Mouse (Mus musculus) brown adipose tissue, adult 24 weeks (tissue): ENCODE data around the gene Atg4a-ps. TPM values are rescaled to one million over a fixed set of nuclear protein-coding genes. Genes with fewer than 3 reads are reported as not detected.

ENCODE experiments used
- H3K27ac ChIP-seq: fragments of 200-500 bp; replicated peaks from 2 replicates; pipeline ENCODE4 v1.5.1; 2012; ENCODE audit warnings: low read depth, mild to moderate bottlenecking, low read length
- H3K4me1 ChIP-seq: fragments of 200-500 bp; 2 replicates; pipeline ENCODE4 v1.6.1; 2012; ENCODE audit warnings: low read length, mixed read lengths; ENCODE audit not compliant: control insufficient read depth, insufficient read depth, insufficient read length
- H3K4me3 ChIP-seq: fragments of 200-500 bp; 2 replicates; pipeline ENCODE4 v1.5.1; 2012; ENCODE audit warnings: low read depth, mild to moderate bottlenecking, low read length, moderate library complexity; ENCODE audit not compliant: insufficient read depth
- polyA plus RNA-seq: library from polyadenylated mRNA; stranded (reverse); fragments of >200 nt; gene quantifications from 2 replicates; pipeline ENCODE4 v1.2.4, GENCODE M21; 2012; ENCODE audit not compliant: missing spikeins, insufficient read depth, insufficient read length

Atg4a-ps gene
- polyA plus RNA-seq, 1 experiment = 4.2 TPM

- no peak overlapping the region for H3K27ac ChIP-seq
- H3K4me3 ChIP-seq = no peak overlapping the region
- H3K4me1 ChIP-seq = peaks cover 3% of the 10 kb centered on the region; the same call in 1 of the 2 replicates
Measured at GRCm38 (mm10) chr3:103647164-103647867, 1.4 kb upstream of the Atg4a-ps start.

- Histone ChIP-seq H3K27ac (no peak overlapping the region), H3K4me1 (no peaks in the 10 kb centered on the region), H3K4me3 (no peak overlapping the region)
Measured at GRCm38 (mm10) chr3:103641301-103641700, 4.6 kb downstream of the Atg4a-ps start.

DNA sequence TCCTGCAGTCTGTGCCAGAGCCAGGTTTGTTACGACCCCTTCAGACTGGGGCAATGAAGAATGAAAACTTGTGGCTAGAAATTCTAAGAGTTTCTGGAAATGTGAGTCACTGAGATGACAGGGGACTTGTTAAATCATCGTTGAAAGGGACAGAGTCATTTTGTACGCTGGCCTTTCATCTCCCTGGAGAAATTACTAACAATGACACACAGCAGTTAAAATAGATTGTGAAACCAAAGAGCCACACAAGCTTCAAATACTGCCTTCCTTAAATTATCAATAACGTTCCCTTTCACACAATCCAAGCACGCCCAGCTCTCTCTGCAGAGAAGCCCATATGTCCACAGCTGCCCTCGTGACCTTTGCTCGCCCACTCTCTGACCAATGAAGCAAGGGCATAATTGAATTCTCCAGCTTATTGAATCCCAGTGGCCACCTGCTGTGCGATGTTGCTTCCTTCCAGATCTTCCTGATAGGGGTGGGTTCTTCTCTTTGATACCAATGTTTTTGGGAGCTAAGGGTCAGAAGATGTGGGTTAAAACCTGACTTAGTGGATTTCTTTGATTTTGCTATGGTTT is 5.6 kb downstream of the Atg4a-ps start:
- Histone ChIP-seq H3K4me3 (no peak overlapping the region), H3K27ac (no peak overlapping the region), H3K4me1 (no peaks in the 10 kb centered on the region)

DNA sequence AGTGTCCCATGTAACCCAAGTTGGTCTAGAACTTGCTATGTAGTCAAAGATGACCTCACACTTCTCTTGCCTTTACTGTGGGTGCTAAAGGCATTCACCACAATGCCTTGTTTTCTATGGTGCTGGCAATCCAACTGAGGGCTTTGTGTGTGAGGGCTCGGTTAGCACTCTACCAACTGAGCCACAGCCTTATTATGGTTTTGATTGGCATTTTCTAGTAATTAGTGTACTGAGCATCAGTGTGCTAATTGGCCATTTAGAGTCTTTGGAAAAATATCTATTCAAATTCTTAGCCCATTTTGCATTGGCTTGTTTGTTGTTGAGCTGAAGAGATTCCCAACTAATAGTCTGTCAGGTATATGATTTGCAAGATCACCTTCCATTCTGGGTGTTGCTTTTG is 8.2 kb downstream of the Atg4a-ps start:
- no peak overlapping the region for H3K27ac ChIP-seq
- H3K4me1 ChIP-seq = no peaks in the 10 kb centered on the region
- no peak overlapping the region for H3K4me3 ChIP-seq

DNA sequence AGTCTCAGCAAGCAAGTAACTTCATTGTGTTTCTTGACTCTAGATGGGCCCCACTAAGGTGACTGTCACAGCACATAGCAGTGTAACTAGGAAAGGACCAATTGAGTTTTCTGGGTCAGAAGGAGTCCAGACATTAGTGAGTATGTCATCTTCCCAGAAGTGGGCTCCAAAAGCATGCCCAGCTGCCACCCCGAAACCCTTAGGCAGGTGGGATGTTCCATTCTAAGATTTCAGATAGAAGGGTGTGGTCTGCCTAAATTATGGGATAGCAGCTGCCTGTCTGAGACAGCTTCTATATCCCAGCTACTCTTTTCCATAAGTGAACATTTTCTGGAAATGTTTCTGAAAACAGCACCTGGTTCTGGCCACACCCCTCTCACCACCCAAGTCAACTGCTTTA is 11.6 kb downstream of the Atg4a-ps start:
- H3K27ac ChIP-seq = no peak overlapping the region
- H3K4me1 ChIP-seq = no peaks in the 10 kb centered on the region
- H3K4me3 ChIP-seq = no peak overlapping the region

DNA sequence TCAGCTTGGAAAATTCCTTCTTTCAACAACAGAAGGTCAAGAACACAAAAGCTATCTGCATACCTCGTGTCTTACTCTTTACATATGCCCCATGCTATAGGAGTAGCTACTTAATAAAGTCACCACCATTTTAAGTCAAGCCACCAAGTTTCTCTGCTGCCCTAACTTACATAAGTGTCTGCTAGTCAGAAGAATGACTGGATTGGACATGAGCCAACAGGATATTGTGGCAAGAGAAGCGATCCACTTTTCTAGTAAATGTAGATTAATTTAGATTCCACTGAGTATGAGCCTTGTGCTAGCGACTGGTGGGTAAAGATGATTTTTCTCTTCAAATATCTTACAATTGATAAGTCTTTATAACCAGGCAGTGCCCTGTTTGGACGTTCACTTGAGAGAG is 12.0 kb downstream of the Atg4a-ps start:
- H3K4me3 ChIP-seq = no peak overlapping the region
- no peak overlapping the region for H3K27ac ChIP-seq
- no peaks in the 10 kb centered on the region for H3K4me1 ChIP-seq

DNA sequence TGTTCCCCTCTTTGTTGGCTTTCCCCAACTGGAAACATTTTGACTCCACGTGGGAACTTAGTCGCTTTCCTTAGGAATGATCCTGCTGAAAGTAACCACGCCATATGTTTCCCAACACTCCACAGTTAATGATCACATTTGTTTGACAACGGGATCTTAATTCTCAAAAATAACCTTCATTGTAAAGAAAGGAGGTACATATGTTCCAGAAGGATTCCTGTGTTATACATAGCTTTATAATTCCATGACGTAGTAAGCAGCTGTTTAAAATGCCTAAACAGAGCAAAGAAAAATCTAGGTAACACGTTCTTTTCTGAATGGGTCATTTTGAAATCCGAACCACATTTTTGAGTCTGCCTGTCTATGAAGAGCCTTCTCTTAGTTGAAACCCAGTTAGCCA is 12.7 kb downstream of the Atg4a-ps start:
- H3K4me1 ChIP-seq = no peaks in the 10 kb centered on the region
- no peak overlapping the region for H3K27ac ChIP-seq
- H3K4me3 ChIP-seq = no peak overlapping the region

DNA sequence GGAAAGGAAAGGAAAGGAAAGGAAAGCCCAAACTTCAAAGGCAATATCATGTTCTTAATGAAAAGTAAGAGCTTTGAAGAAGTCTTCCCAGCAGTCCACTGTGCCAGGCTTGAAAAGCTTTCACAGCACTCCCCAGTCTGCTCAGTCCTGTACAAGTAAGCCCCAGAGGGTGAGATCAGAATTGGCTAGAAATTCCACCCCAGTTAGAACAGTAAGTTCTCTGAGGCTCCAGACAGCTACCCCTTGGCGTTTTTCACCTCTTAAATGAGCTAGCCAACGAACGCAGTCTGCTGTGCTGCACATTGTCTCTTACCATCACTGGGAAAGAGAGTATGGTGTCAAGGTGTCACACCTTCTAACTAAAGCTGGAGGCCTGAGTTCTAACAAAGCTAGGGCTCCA is 18.2 kb downstream of the Atg4a-ps start:
- Histone ChIP-seq H3K4me1 (no peaks in the 10 kb centered on the region), H3K27ac (no peak overlapping the region), H3K4me3 (no peak overlapping the region)

- H3K27ac ChIP-seq = no peak overlapping the region
- H3K4me3 ChIP-seq = no peak overlapping the region
- no peaks in the 10 kb centered on the region for H3K4me1 ChIP-seq
Measured at GRCm38 (mm10) chr3:103626481-103626880, 19.4 kb downstream of the Atg4a-ps start.

- Histone ChIP-seq H3K4me3 (no peak overlapping the region), H3K4me1 (no peaks in the 10 kb centered on the region)
Measured at GRCm38 (mm10) chr3:103625169-103625568, 20.7 kb downstream of the Atg4a-ps start.

GRCm38 (mm10) chr3:103624591-103625051 is 21.2 kb downstream of the Atg4a-ps start:
- no peak overlapping the region for H3K4me3 ChIP-seq
- no peak overlapping the region for H3K27ac ChIP-seq
- no peaks in the 10 kb centered on the region for H3K4me1 ChIP-seq

More at GRCm38 (mm10) chr3:103625169-103625568, 20.7 kb downstream of the Atg4a-ps start:
- H3K27ac ChIP-seq = no peak overlapping the region

DNA sequence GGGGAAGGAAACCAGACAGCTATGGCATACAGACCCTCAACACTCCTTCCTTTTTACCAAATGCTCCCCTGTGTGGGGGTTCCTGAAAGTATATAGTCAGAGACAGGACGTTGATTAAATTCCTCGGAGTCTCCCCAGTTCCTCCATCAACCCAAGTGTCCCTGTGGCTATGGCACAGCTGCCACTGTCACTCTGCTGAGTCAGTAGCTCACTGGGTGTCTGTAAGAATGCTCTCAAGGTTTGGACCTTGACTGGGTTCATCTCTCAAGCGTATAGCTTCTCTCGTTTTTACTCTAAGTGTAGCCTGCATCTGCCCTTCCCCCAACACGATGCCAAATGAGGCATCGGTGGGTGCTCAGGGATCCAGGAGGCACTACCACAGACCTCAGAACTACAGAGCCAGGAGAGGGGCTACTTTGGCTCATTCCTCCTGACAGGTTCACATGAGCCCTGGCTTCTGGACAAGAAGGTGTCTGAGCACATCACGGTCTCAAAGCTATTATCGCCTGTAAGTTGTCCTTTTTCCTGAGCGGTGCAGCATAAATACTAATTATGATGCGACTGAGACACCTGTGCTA is 21.9 kb downstream of the Atg4a-ps start:
- Histone ChIP-seq H3K27ac (no peak overlapping the region), H3K4me1 (no peaks in the 10 kb centered on the region), H3K4me3 (no peak overlapping the region)

DNA sequence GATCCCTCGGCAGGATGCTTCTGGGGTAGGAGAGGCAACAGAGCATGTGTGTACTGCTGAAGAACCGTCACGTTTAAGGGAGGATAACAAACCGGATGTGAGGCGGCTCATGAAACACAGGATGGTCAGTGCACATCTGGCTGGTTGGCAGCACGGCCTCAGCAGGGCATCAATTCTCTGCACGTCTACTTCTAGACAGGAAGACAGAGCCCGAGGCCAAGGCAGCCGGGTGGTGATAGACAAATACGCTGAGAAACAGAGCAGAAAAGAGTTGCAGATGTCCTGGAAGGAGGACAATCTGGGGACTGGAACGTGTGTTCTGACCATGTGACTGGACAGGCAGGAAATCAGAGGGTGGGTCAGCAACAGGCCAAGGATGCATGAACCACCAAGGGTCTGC is 25.8 kb downstream of the Atg4a-ps start:
- H3K4me1 ChIP-seq = no peaks in the 10 kb centered on the region
- no peak overlapping the region for H3K4me3 ChIP-seq
- no peak overlapping the region for H3K27ac ChIP-seq

DNA sequence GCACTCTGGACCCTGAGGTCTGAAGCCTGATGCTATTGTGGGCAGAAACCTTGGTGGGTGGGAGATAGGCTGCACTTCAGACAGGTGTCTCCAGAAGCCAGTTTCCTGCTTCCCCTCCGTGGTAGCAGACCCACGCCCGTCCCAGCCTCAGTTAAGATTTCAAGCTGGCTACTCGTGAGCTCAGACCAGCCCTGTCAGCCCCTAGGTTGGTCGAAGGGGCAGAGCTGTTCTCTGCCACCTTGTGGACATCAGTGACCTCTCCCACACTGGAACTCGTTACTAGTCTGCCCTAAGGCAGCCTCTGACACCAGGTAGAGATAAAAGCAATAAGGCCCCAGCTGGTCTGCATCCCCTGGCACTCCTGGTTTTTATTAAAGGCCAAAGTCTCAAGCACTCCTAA is 28.9 kb downstream of the Atg4a-ps start:
- no peak overlapping the region for H3K27ac ChIP-seq
- no peak overlapping the region for H3K4me3 ChIP-seq
- no peaks in the 10 kb centered on the region for H3K4me1 ChIP-seq

DNA sequence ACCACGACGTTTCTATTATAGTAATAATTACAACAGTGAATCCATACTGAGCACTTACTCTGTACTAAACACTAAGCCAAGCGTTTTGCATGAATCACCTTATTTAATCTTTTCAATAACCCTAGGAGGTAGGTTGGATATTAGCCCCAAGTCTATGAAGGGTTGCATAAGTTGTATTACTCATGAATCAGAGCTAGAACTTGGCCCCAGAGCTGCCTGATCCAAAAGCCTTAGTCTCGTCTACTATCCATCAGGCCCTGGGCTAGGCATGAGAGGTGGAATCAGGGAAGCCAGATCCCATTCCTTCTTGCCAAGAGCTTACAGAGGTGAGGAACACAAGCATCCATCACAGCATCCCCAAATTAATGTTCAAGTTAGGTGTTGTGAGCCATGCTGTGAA is 30.2 kb downstream of the Atg4a-ps start:
- Histone ChIP-seq H3K4me1 (no peaks in the 10 kb centered on the region), H3K27ac (no peak overlapping the region), H3K4me3 (no peak overlapping the region)
